Mouse (Mus musculus) c-Kit-positive CD71-negative TER-119-negative erythroid progenitor cells, embryonic 14.5 days (primary cell): ENCODE results near the gene Slc25a22.
"Not testable (repeated sequence)": the region's sequence is repeated elsewhere in the genome, so short reads cannot be mapped to it uniquely, and the experiment has no call there.

Source experiments
- DNase-seq: peaks from one replicate; pipeline ENCODE4 v3.0.0-alpha.2; 2013; ENCODE audit warnings: low read depth

Gene Slc25a22

DNA sequence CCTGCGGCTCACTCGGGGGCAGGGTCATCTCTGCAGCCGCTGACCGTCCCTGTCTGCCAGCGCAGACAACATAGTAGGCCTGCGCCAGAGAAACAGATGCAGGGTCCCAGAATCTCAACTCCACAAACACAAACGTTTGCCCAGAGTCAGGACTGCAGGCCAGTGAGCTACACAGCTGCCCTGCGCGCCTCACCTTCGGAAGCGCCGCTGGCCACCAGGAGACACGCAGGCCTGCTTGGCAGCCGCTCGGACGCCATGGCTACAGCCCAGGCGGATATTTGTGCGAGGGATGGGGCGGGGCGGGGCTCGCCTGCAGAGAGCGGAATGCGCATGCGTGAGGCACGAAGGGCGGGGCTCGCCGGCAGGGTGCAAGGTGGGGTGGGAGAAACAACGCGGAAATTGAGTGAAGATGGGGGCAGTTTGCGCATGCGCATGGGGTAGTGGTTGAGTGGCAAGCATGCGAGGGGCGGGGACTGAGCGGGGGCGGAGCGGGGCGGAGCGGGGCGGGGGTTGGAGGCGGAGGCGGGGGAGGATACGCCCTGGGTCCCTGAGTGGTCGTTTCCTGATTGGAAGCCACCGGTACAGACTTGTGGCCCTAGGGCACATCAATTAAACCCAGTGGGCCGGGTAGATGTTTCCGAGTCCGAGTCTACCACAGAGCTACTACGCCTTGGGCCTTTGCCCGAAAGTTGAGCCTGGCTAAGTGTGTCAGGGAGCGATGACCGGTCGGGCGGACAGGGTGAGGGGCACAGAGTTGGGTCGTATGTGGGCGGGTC is 23.7 kb downstream of the Slc25a22 start, which contains the start of gene Gatd1:
TSS of gene Gatd1 (minus strand) at position 328 of the 776 bp plus-strand sequence.
- DNase-seq = peak; percentile 100

DNA sequence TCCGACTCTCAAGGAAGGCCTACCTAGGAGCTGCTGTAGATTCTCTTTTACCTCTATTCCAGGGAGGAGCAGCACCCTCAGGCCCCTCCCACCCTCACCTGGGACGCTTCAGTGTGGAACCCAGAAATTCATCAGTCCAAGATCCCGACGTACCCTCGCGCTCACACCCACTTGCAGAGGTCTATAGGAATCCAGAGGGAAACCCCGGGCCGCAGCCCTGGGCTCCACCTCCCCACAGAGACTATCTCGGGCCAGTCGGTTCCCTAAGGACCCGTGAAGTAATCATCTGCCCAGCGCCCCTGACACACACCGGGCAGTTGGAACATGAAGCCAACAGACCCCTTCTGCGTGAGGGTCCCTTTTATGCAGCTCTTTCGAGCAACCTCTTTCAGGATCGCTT is 24.4 kb downstream of the Slc25a22 start:
- DNase-seq = no peak

DNA sequence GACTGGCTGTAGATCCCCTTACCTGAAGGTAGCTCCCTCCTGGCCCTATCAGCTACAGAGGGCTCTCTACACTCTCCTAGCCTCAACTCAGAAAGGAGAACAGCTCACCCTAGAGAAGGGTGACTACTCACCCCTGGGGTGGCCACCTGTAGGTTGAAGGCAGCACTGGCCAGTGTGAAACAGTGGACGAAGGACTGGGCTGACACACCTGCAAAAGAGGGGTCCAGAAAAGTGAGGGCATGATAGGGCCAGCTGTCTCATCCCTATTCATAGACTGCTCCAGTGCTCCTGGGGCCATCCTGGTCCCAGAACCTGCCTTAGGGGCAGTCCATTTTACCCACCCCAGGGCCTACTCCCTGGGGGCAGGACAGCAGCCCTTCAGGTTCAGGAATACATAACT is 26.0 kb downstream of the Slc25a22 start:
- DNase-seq = no peak

DNA sequence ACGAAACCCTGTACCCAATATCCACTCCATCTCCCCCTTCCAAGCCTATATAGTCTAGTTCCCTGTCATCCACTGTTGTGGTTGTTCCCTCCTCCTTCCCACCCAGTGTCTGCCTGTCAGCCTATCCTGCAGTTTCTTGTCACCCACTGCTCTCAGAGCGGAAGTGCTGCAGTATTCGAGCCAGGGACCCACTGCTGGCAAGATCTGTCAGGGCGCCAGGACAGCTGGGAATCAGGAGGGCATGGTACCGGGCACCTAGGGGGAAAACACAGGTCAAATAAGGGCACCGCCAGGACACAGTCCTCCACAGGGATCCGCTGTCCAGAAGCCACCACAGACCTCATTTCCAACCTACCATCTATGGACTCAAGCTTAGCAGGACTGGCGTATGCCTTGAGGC is 27.1 kb downstream of the Slc25a22 start:
- DNase-seq = no peak

DNA sequence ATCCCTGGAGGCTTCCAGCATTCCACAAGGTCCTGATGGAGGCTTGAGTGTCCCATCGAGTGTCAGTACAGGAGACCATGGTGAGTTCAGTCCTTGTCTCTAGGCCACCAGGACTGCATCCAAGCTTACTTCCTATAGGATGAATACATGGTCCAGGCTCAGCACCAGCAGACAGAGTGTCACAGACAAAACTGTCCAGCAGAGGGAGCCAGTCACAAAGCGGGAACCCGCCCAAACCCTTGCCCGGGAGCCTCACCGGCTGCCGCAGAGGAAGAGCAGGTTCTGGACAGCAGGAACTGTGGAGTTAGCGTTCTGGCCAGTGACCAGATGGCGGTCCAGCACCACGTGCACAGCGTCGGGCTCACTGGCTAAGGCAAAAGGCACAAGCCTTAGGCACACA is 28.9 kb downstream of the Slc25a22 start:
- peak; percentile 71 for DNase-seq

DNA sequence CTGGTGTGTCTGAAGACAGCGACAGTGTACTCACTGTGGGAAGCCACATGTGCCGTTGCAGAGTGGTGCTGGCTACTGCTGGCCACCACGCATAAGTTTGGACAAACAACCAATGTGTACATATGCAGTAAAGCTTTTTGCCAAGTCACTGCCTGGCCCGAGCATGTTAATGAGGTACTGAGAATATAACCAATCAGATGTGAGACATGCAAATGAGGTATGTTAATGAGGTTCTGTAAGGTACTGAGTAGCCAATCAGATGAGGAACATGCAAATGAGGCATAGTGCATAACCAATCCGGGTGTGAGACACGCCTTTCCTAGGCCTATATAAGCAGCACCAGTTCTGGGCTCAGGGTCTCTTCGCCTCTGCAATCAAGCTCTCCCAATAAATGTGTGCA is 30.0 kb downstream of the Slc25a22 start:
- not testable (repeated sequence) for DNase-seq

DNA sequence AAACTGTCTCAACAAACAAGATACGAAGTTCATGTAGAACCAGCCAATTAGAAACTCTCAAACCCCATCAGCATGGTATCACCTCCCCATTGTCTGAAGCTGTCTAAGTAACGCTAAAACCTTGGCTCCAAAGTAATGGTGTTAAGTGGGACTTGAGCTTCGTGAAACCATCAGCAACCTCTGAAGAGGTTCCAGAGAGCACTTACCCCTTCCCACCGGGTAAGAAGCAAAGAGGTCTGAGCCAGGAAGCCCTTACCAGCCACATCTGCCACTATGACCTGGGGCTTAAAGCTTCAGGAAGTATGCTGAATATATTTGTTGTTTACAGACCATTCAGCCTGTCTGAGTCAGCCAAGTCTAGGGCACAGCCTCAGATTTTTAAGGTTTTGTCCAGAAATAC is 32.2 kb downstream of the Slc25a22 start:
- no peak for DNase-seq

DNA sequence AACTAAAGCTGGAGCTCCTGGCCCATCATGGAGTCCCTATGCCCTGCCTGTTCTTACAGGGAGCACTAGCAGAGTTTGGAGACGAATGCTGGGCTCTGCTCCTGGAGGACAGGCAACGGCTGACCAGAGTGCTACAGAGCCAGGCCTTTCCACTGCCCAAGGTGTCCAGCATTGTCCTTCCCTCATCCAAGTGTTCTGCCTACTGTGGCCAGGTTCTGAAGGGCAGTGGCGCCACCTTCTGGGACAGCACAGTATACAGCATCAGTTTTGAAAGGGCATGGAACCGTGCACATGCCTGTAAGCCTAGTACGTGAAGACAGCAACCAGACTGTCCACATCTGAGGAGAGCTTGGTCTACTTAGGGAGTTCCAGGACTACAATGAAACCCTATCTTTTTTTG is 34.4 kb downstream of the Slc25a22 start:
- no peak for DNase-seq

DNA sequence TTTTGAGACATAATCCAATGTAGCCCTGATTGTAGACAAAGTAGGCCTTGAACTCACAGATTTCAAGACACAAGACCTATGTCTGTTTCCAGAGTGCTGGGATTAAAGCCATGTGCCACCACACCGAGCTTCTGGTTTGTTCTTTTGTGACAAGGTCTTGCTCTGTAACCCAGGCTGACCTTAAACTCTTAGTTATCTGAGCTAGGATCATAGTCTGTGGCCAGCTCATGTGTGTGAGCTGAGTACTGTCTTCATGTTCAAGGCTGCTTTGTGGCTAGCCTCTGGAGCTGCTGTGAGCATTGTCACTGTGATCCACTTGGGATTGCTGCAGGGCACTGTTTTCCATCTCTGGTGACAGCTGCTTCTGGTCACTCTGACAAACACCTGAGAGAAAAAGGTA is 42.3 kb downstream of the Slc25a22 start:
- no peak for DNase-seq

DNA sequence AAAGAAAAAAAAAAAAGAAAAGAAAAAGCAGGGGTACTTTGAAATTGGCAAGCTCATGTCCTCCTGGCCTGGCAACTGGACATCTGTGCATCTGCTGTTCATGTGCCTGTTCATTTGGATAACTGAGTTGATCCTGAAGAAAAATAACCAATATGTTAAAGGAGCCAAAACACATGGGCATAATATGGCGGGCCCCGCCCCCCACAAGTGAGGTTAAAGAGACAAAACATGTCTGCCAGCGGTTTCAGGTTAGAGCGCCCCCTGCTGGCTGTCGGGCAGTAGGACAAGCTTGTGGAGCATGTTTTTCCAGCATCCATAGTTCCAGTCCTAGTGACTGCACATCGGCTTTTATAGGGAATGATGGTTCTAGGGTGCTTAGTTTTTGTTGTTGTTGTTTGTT is 42.9 kb downstream of the Slc25a22 start:
- peak; percentile 82 for DNase-seq

DNA sequence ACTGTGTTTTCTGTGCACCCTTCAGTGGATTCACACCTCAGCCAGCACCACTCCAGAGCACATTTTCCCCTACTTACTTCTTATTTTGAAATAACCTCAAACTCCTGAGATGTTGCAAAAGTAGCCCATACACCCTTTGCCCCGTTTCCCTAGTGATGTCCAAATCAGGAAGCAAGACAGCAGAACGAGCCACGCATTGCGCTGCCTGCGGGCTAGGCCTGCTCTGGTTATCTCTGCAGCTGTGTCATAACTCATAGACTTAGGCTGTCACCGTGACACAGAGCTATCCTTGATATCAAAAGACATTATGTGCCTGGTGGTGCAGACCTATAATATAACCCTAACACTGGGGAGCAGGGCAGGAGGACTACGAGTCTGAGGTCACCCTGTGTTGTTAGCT is 43.5 kb downstream of the Slc25a22 start:
- DNase-seq = no peak

DNA sequence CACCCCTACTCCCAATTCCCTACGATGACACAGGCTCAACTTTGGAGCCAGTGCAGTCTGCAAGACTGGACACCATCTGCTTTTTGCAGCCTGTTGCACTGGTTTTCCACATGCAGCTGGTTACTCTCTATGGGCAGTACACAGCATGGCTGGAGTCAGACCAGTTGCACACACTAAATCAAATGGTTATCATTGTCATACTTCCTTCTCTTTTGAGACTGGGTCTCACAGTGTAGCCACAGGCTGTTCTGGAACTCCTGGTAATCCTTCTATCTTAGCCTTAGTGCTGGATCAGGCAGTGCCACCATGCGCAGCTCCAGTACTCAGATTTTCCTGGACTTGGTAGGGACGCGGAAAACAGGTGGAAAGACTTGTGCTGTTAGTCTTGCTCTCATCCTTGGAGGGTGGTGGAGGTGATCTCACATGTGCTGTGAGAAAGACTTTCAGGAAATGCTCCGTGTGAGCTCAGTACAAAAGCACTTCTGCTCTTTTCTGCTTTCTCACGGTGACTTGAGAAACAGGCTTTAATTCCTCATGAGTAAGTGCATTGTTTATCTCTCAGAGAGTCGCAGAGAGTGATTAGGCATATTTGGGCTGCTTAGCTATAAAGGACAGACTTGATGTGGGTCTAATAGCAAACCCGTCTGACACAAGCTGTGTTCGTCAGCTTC is 45.0 kb downstream of the Slc25a22 start:
- no peak for DNase-seq

DNA sequence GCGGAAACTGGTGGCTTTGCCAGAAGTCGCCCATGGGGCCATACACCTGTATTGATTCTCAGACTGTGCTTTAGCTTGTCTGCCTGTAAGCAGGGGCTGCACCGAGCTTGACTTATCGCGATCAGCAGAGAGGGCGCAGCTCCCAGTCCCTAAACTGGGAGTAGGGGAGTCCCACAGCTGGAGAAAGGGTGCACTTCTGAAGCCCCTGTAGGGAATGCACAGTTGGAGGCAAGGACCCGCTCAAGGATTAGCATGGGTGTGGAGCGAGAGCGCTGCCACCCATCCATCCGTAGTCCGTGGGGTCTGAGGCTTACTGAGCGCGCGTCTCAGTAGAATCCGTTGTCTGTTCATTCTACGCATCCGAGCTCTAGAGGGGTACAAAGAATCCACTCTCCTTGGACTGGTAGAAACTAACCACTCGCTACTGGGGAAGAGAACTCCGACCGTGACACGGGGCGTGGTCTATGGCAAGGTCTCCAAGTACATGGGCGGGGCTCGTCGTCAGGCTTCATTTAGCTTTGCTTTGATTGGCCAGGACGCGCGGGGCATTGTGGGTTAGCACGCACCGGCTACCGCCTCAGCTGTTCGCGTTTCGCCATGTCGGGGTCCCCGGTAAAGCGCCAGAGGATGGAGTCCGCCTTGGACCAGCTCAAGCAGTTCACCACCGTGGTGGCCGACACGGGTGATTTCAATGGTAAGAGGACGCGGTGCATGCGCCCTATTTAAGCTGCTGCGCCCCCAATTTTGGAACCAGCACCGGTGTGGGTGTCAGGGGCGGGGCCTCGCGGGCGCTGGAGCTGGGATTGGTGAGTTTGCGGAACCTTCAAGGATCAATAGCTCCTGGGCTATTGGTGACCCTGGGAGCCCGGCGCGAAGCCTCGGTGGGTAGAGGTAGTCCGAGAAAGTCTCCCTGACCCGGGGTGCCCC is 45.8 kb downstream of the Slc25a22 start, which contains the start of gene Taldo1:
TSS of gene Taldo1 (plus strand) at position 575 of the 927 bp plus-strand sequence.
- peak; percentile 98 for DNase-seq

DNA sequence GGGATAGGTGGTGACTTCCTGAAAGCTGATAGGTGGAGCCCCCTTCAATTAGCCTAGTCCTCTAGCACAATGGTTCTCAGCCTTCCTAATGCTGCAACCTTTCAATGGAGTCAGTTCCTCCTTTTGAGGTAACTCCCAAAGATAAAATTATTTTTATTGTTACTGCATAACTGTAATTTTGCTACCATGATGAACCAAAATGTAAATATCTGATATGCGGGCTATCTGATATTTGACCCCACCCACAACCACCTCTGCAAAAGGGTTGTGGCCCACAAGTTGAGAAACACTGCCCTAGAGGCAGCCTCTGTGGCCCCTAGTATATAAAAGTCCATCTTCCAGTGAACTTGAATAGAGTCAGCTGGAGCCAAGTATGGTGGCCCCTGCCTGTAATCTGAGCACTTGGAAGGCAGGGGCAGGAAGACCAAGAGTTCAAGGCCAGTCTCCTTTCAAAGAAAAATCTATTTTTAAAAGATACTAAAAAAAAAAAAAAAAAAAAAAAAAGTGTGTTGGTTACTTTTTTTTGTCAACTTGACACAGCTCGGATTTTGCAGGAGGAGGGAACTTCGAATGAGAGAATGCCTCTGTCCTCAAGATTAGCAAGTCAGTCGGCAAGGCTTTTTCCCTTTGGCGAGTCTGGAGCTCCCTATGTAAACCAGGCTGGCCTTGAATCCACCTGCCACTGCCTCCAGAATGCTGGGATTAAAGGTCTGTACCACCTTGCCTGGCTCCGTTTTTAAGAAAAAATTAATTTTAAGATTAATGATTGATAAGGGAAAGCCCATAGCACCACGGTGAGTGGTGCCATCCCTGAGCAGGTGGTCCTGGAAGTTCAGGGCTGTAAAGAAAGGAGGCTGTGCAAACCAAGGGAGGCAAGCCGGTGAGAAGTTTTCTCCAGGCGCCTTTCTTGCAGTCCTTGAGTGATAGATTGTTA is 47.1 kb downstream of the Slc25a22 start:
- no peak for DNase-seq

DNA sequence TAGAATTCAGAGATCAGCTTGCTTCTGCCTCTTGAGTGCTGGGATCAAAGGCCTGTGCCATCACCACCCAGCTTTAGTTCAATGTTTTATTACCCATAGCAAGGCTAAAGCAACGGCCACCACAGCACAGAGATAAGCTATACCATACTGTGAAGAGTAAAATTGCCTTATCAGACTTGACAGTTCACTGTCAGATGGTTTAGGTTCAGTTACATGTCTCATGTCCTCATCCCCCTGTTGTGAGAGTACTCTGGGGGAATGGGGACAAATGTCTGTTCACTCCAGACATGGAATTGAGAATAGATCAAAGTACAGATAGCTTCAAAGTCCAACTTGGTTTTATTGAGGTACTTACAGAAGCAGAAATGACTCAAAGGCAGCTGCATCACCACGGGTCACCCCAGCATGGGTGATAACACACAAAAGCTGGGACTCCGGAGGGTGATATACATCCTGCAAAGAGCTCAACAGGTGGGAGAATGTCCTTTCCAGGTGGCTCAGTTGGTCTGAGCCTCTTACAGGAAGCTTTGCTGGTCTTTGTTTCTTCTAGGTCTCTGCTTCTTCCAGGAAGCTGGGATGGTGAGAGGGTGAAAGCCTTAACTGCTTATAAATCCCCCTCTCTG is 49.1 kb downstream of the Slc25a22 start:
- DNase-seq = no peak

DNA sequence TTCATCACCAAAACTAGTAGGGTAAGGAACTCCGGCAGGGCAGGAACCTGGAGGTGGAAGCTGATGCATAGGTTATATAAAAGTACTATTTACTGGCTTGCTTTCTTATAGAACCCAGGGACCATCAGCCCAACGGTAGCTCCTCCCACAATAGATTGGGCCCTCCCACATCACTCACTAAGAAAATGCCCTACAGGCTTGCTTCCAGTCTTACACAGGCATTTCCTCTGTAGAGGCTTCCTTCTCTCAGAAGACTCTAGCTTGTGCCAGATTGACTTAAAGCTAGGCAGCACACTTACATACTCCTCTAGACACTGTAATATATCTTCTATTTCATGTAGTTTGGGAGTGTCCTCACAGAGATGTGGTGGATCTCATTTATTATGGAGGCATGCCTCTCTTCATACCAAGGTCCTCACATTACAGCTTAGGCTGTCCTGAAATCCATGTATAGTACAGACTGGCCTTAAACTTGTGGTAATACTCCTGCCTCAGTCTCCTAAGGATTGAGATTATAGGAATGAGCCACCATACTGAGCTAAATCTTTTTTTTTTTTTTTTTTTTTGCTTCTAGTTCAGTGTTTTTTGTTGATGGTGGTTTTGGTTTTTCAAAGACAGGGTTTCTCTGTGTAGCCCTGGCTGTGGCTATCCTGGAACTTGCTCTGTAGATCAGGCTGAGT is 49.7 kb downstream of the Slc25a22 start:
- no peak for DNase-seq

DNA sequence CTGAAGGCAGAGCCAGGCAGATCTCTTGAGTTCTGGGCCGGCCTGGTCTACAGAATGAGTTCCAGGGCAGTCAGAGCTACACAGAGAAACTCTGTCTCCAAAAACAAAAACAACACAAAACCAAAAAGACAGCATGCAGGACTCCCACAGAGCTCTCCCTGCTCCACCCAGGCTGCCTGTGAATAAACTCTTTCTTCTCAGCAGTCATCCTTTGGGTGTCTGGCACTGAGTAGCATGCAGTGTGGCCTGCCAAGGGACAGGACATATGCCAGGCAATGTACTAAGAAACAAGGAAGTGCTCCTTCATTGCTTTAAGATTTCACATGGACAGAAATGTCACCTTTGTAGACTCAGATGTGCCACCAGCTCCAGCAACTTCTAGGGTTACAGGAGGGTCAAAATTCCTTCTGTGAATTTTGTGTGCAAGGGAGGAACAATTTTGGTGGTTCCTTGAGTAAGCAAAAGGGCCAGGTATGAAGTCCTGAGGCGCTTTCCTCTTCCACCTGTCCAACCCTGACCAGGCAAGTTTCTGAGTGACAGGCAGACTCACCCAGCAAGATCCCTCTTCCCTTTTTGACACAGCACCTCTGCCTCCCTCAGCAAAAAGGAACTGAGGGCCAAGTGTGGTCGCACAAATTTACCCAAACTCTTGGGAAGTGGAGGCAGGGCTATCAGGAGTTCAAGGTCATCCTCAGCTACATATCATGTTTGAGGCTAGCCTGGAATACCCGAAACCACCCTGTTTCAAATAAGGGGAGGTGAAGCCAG is 56.4 kb downstream of the Slc25a22 start:
- DNase-seq = no peak
